Mouse (Mus musculus) erythroid progenitor cell, adult 5-6 weeks (primary cell): ENCODE measurements around the gene Napa. TPM values are rescaled to one million over a fixed set of nuclear protein-coding genes. Genes with fewer than 3 reads are reported as not detected.

Experiments
- ATAC-seq: replicated peaks from 2 replicates; pipeline ENCODE4 v1.8.0; 2016; ENCODE audit warnings: moderate number of reproducible peaks, mild to moderate bottlenecking, moderate TSS enrichment, inconsistent platforms; ENCODE audit not compliant: poor library complexity, low FRiP score, severe bottlenecking
- total RNA-seq, 2 experiments: library from RNA; stranded (forward) in 1 of 2; stranded (reverse) in 1 of 2; fragments of 150-400 nt in 1 of 2; fragments of 186-747, 209-891 nt in 1 of 2; gene quantifications; 2 replicates each; pipeline versions ENCODE4 v1.2.3 to v1.2.4; 2015 to 2017; ENCODE audit warnings: low replicate concordance in 2 of 2

The Napa gene
- total RNA-seq, 2 experiments from 2014 or later, result 141 to 282 TPM

GRCm38 (mm10) chr7:16083361-16083760, 14.9 kb upstream of the Napa start:
- no peak for ATAC-seq

GRCm38 (mm10) chr7:16087587-16087986, 10.7 kb upstream of the Napa start:
- ATAC-seq, result no peak

- no peak for ATAC-seq
These were observed 3.7 kb upstream of the Napa start for GRCm38 (mm10) chr7:16094592-16094991.

GRCm38 (mm10) chr7:16099901-16100300, 1.6 kb downstream of the Napa start:
- peak; percentile 64 for ATAC-seq

- no peak for ATAC-seq
These were observed 2.8 kb downstream of the Napa start for GRCm38 (mm10) chr7:16101081-16101480.

- ATAC-seq, result no peak
These were observed 3.6 kb downstream of the Napa start for GRCm38 (mm10) chr7:16101726-16102475.

- ATAC-seq, result no peak
These were observed 4.5 kb downstream of the Napa start for GRCm38 (mm10) chr7:16102686-16103226.

GRCm38 (mm10) chr7:16103760-16104159, 5.5 kb downstream of the Napa start:
- ATAC-seq, result no peak

- ATAC-seq, result no peak
These were observed 6.5 kb downstream of the Napa start for GRCm38 (mm10) chr7:16104611-16105388.

GRCm38 (mm10) chr7:16108886-16109542, 10.8 kb downstream of the Napa start:
- no peak for ATAC-seq

- ATAC-seq, result no peak
These were observed 11.9 kb downstream of the Napa start for GRCm38 (mm10) chr7:16110158-16110557.

- ATAC-seq, result no peak
These were observed 13.2 kb downstream of the Napa start for GRCm38 (mm10) chr7:16111284-16112090.

- ATAC-seq, result no peak
These were observed 18.2 kb downstream of the Napa start for GRCm38 (mm10) chr7:16116418-16116817.

GRCm38 (mm10) chr7:16117100-16117499, 18.8 kb downstream of the Napa start:
- ATAC-seq, result no peak

GRCm38 (mm10) chr7:16119569-16120261, 21.5 kb downstream of the Napa start, which contains the start of gene Kptn:
Kptn (plus strand) TSS chr7:16119895.
- peak; percentile 82 for ATAC-seq

GRCm38 (mm10) chr7:16120262-16120600, 22.0 kb downstream of the Napa start:
- no peak for ATAC-seq

- no peak for ATAC-seq
These were observed 27.6 kb downstream of the Napa start for GRCm38 (mm10) chr7:16125829-16126228.

- no peak for ATAC-seq
These were observed 30.1 kb downstream of the Napa start for GRCm38 (mm10) chr7:16128344-16128743.

GRCm38 (mm10) chr7:16128899-16129298, 30.6 kb downstream of the Napa start:
- ATAC-seq, result no peak
